Mouse (Mus musculus) heart, adult 2 months (tissue): Measurements from ENCODE around the gene Papss1.

ENCODE experiments used
- CTCF ChIP-seq: fragments of 200-600 bp; IDR thresholded peaks from 2 replicates; pipeline ENCODE4 v1.8.1; 2022; ENCODE audit warnings: antibody characterized with exemption, mild to moderate bottlenecking, moderate library complexity
- EP300 ChIP-seq: fragments of 200-500 bp; IDR thresholded peaks from 2 replicates; pipeline ENCODE4 v1.6.1; 2011; ENCODE audit warnings: low read depth, low read length, control low read depth; ENCODE audit not compliant: insufficient read depth

- TF ChIP-seq CTCF (no peak), EP300 (no peak)
Measured at GRCm38 (mm10) chr3:131689949-131690348, 125.4 kb downstream of the Papss1 start.
